Mouse (Mus musculus) gonadal fat pad, adult 2 months (tissue): Measurements from ENCODE around the gene Snrpf. TPM values are rescaled to one million over a fixed set of nuclear protein-coding genes. Genes with fewer than 3 reads are reported as not detected.

ENCODE experiments used
- DNase-seq: peaks from one replicate; pipeline ENCODE4 v3.0.0-alpha.2; 2012; ENCODE audit warnings: low read depth
- polyA plus RNA-seq: library from polyadenylated mRNA; depleted of rRNA; stranded (reverse); fragments of >200 nt; gene quantifications from 2 replicates; pipeline ENCODE4 v1.2.3, GENCODE M21; 2012; rRNA removed

Gene Snrpf
- 12.8 and 21.0 TPM in 2 replicates for polyA plus RNA-seq

GRCm38 (mm10) chr10:93589281-93589848, at the start of gene Snrpf:
Gene Snrpf, minus strand, starts transcription at chr10:93589706.
- peak; percentile 71 for DNase-seq

DNA sequence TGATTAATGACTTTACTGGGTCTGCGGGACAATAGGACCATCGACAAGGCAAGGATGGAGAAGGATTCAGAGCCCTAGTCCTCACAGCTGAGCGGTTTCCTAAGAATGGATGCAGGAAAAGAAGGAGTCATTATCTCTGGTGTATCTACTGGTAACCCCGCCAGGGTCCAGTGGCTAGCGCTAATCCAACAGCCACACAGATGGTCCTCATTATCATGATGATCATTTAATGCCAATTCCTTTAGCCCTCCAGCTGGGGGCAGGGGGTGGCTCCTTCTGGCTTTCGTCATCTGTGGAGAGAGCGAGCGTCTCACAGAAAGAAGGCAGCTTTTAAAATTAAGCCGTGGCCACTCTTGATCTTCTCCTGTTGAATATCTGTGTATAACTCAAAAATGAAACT, 46.4 kb upstream of the Snrpf start:
- no peak for DNase-seq

DNA sequence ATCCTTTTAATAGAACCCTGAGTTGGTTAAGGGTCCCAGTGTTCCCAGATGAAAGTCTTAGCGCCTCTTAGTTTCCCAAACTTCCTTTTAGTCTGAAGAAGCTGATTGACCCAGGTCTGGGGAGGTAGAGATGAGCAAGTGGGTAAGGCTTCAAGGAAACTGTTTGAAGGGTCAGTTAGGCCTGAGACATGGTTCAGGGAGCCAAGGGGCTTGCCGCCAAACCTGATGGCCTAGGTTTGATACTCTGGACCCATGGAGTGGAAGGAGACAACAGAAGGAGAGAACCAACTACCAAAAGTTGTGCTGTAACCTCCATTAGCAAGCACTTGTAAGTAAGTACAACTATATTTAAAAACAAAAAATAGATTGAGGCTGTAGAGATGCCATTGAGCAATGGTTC, 44.5 kb upstream of the Snrpf start:
- no peak for DNase-seq

DNA sequence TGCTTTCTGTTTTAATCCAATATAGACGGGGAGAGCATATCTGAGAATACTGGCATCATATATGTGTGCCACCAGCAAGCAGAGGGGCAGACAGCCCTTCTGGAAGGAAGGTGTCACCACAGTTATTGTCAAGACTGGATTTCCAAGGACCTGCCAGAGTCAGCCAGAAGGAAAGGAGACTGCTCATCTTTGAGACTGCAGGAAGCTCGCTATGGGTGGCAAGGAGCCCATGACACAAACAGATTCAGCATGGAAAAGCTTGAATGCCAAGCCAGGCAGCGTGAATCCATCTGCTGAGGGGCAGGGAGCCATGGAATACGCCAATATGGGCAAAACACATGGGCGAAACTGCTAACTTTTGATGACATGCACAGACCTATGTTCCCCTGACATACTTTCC, 44.1 kb upstream of the Snrpf start:
- no peak for DNase-seq

DNA sequence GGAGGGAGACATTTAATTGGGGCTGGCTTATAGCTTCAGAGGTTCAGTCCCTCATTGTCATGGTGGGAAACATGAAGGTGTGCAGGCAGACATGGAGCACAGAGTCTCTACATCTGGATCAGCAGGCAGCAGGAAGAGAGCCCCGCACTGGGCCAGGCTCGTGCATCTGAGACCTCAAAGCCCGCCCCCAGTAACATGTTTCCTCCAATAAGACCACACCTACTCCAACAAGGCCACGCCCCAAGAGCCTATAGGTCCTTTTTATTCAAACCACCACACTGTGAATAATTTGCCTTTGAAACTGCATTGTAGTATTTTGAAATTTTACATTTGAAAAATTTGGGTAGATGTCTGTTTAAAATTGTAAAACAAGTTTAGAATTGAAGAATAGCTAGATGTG, 42.6 kb upstream of the Snrpf start:
- DNase-seq = no peak

GRCm38 (mm10) chr10:93630310-93630709, 40.8 kb upstream of the Snrpf start:
- no peak for DNase-seq

- no peak for DNase-seq
These were observed 34.6 kb upstream of the Snrpf start for GRCm38 (mm10) chr10:93624151-93624550.

DNA sequence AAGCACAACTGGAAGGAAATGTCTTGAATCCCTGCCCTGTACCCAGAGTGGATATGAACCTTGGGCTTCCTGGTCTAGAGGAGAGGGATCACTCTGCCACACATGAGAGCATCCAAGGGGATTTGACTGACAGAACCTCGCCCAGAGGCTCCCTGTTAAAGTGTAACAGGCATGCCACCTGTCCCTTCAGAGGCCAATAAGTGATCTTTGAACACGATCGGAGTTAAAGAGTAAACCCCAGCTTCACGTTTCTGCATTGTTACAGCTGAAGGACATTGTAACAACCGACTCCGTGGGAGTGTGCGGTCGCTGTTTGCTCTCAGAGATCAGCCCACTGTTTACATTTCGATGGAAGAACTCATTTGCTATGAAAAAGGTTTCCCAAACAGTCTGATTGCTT, 34.2 kb upstream of the Snrpf start:
- DNase-seq = no peak

DNA sequence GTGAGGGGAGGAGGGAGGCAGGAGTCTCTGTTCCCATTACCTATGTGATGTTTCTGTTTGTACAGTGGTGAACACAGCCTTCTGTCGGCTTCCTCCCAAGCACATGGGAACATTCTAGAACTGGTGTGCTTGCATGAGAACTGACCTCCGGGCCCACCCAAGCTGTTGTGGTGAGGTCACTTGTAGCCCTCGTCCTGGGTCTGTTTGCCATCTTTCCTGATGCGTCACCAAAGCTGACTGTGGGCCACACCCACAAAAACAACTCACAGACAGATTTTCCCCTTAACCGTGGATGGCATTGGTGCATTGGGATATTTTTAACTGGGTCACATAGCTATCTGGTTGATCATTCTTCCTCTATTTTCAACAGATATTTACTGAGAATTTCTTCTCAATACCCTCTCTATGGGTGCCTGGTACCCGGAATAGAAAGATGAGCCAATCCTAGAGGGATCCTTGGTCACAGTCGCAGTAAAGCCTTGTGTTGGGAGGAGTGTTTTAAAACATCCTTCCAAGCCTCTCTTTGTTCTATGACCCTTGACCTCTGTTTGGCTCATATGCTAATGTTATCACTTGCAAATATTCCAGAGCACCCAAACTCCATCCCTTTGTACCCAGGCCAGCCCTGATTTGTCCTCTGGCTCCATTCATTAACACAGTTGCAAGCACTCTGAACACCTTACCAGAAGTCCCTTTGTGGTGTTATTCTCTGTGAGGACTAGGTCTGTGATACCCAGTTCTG, 31.1 kb upstream of the Snrpf start:
- no peak for DNase-seq

DNA sequence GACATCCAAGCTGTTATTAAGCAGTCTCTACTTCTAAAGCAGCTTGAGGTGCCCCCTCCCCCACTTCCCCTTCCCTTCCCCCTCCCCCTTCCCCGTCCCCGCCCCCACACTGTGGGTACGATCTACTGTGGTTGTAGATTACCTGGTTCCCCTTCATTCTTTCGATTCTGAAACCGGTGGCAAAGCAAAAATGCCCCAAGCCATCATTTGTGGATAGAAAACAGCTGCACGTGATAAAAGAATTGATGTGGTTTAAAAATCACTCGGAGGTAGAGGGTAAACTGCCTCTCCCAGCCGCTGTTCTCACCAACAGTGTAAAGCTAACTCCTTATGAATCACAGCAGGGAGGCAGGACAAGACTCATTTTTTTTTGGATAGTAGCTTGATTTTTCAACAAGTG, 25.3 kb upstream of the Snrpf start:
- DNase-seq = no peak

GRCm38 (mm10) chr10:93611419-93612007, 22.0 kb upstream of the Snrpf start:
- DNase-seq = no peak

- no peak for DNase-seq
These were observed 21.4 kb upstream of the Snrpf start for GRCm38 (mm10) chr10:93610896-93611295.

- DNase-seq = no peak
These were observed 19.7 kb upstream of the Snrpf start for GRCm38 (mm10) chr10:93609236-93609635.

DNA sequence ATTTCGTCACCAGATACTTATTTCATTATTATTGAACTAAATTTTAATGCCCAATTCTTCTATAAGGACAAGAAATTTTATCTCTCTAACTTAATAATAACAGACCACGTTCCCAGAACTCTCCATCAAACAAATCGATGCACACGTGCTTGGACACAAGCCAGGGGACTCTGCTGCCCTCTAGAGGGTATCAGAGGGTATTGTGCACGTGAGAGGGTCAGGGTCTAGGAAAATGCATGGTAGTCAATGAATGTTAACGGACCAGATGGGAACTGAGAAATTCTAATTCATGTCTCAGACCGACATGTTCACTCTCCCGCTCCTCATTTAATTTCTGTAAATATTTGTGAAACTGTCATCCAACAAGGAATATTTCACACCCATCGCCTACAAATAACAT, 18.5 kb upstream of the Snrpf start:
- no peak for DNase-seq

DNA sequence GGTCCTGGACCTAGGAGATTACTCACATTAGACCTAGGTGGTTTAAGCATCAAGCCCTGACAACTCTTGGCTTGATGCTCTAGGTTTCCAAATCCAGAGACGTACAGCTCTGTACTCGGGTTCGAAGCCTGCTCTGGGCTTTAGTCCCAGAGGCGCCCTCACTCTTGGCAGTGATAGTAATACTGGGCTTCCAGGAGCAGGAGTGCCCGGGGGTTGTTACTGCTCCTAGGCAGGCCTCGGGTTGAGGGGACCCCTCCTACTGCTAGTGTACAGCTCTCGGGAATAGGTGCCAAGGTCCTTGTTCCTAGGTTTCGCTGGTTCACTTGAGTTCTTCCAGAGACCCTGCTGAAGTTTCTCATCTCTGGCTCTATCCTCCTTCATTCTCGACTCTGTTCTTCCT, 16.8 kb upstream of the Snrpf start:
- DNase-seq = no peak

- DNase-seq = no peak
These were observed 13.8 kb upstream of the Snrpf start for GRCm38 (mm10) chr10:93603256-93603655.

GRCm38 (mm10) chr10:93602309-93602708, 12.8 kb upstream of the Snrpf start:
- no peak for DNase-seq

DNA sequence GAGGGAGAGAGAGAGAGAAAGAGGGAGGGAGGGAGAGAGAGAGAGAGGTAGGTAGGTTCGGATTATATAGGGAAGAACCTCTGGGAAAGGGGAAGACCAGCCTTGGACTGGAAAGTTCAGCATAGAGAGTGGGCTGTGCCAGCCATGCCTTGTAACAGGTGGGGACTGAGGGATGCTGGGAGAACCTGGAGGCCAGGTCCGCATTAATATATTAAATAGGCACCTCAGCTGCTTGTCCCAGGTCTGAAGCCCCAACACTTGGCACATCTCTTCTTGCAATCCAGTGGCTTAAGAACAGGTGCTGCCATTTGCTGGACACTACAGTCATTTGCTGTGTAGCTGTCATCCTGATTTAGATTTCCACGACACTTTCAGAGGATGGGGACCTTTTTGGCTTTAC, 7.1 kb upstream of the Snrpf start:
- DNase-seq = no peak

DNA sequence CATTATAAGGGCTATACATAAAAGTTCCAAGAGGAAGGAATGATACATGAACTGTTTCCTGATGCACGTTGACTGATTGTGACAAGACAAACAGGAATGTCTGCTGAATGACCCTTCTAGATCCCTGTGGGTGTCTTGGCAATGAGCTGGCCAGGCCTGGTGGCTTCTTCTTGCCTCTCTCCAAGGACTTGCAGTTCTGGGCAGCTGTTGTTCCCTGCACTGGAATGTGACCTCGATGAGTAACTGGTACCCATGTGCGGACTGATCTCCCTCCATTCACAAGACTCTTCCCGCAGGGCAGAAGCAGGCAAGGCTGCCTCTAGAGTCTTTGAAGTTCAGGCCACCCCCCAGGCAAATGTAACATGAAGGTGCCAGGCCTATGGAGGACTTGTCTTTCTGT, 6.3 kb upstream of the Snrpf start:
- no peak for DNase-seq

- DNase-seq = no peak
These were observed 4.5 kb upstream of the Snrpf start for GRCm38 (mm10) chr10:93594022-93594482.

DNA sequence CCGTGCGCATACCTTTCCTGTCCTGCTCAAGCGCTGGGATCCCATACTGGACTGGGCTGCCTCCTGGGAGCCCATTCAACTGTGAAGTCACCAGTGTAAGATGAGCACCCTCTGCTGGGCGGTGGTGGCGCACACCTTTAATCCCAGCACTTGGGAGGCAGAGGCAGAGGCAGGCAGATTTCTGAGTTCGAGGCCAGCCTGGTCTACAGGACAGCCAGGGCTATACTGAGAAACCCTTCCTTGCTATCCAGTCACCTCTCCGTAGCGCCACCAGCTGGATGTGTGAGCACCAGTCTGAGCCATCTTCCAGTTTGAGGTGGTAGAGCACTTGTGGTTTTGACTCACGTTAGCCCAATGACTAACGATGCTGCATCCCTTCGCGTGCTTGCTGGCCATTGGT, 3.0 kb upstream of the Snrpf start:
- no peak for DNase-seq

DNA sequence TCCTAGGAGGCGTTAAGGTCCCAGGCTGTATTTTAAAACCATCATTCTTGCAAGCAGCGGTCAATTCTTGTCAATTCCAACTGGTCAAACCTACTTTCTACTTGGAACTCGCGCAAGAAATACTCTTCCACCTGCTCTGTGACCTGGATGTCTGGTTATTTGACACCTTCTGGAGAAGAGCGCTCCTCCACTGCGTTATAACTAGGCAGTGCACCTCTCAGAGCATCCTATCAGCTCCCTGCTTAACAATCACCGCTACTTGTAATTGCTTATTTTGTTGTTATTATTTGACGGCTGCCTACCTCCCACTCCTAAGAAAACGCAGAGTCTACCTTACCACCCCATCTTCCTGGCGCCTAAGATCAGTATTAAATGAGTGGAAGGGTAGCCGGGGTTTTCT, 710 bp downstream of the Snrpf start:
- no peak for DNase-seq

- DNase-seq = no peak
These were observed 12.1 kb downstream of the Snrpf start for GRCm38 (mm10) chr10:93577271-93577886.
